Mouse (Mus musculus): ENCODE data around the gene Smad3. TPM values are rescaled to one million over a fixed set of nuclear protein-coding genes. Genes with fewer than 3 reads are reported as not detected.

Smad3 gene
- polyA plus RNA-seq, 1 experiment: not detected

DNA sequence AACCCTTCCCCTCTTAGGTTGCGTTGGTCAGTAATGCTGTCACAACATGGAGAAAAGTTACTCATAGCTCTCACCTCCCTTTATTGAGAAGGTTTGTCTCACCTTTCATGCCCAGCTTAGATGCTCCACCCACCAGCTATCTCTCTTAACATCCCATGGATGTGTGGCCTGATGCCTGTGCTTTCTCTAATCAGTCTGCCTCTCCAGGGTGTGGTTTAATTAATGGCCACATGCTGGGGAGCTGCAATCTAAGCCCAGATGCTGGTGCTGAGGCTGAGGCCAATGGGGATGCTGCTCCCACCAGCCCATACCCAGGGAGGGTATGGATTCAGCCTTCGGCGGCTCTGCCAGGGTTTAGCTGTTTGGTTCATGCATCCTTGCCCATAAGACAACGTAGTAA lies 32.4 kb upstream of the Smad3 start:
- Histone ChIP-seq H3K4me1 (ENCODE audit: control insufficient read depth, insufficient read depth, low read length) (peaks cover 30% of the 10 kb centered on the region), H3K27ac (ENCODE audit: insufficient read depth, low read depth, low read length) (no peak overlapping the region), H3K4me3 (ENCODE audit: insufficient read depth, low read depth, low read length) (no peak overlapping the region)
- 95% methylated on average over 4 of the region's 4 CpGs for WGBS
- TF ChIP-seq CTCF (IDR thresholded peaks at IDR 0.05; ENCODE audit: insufficient read depth, low read depth, low read length): no peak
- TF ChIP-seq POLR2A (IDR thresholded peaks at IDR 0.05; ENCODE audit: insufficient read depth, low read depth, low read length): no peak

GRCm38 (mm10) chr9:63789386-63789785 lies 31.6 kb upstream of the Smad3 start:
- TF ChIP-seq POLR2A (IDR thresholded peaks at IDR 0.05; ENCODE audit: insufficient read depth, low read depth, low read length): no peak
- no peak for TF ChIP-seq CTCF (IDR thresholded peaks at IDR 0.05; ENCODE audit: insufficient read depth, low read depth, low read length)
- WGBS: 83% methylated on average over 7 of the region's 7 CpGs
- Histone ChIP-seq H3K27ac (ENCODE audit: insufficient read depth, low read depth, low read length) (no peak overlapping the region), H3K4me3 (ENCODE audit: insufficient read depth, low read depth, low read length) (no peak overlapping the region), H3K4me1 (ENCODE audit: control insufficient read depth, insufficient read depth, low read length) (peaks cover 21% of the 10 kb centered on the region)

DNA sequence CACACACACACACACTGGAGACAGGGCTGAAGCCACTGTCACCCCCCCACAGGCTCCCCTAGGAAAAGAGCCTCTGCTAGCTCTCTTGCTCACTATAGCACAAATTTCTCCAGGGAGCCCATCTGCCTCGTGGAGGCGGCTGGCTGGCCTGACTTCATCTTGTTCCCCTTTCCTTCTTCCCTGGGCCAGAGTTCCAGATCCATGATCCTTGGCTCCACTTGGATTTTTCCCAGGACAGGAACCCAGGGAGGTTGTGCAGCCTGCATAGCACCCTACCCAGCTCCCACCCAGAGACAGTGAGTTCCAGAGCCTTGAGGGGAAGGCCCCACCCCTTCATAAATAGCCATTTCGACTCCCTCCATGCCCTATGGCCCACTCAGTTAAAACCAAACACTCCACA lies 29.8 kb upstream of the Smad3 start:
- Histone ChIP-seq H3K4me3 (ENCODE audit: insufficient read depth, low read depth, low read length) (no peak overlapping the region), H3K27ac (ENCODE audit: insufficient read depth, low read depth, low read length) (no peak overlapping the region), H3K4me1 (ENCODE audit: control insufficient read depth, insufficient read depth, low read length) (peaks cover 6% of the 10 kb centered on the region)
- TF ChIP-seq CTCF (IDR thresholded peaks at IDR 0.05; ENCODE audit: insufficient read depth, low read depth, low read length) (no peak), POLR2A (IDR thresholded peaks at IDR 0.05; ENCODE audit: insufficient read depth, low read depth, low read length) (no peak)
- WGBS: 70% methylated on average over 3 of the region's 3 CpGs

GRCm38 (mm10) chr9:63787086-63787485 lies 29.3 kb upstream of the Smad3 start:
- Histone ChIP-seq H3K4me1 (ENCODE audit: control insufficient read depth, insufficient read depth, low read length) (peaks cover 8% of the 10 kb centered on the region), H3K27ac (ENCODE audit: insufficient read depth, low read depth, low read length) (no peak overlapping the region), H3K4me3 (ENCODE audit: insufficient read depth, low read depth, low read length) (no peak overlapping the region)
- 67% methylated on average over 2 of the region's 2 CpGs for WGBS
- TF ChIP-seq CTCF (IDR thresholded peaks at IDR 0.05; ENCODE audit: insufficient read depth, low read depth, low read length): no peak
- TF ChIP-seq POLR2A (IDR thresholded peaks at IDR 0.05; ENCODE audit: insufficient read depth, low read depth, low read length): no peak

- peaks cover 12% of the 10 kb centered on the region for H3K4me1 ChIP-seq (ENCODE audit: control insufficient read depth, insufficient read depth, low read length)
- 37% methylated on average over 5 of the region's 5 CpGs for WGBS
- no peak overlapping the region for H3K27ac ChIP-seq (ENCODE audit: insufficient read depth, low read depth, low read length)
- H3K4me3 ChIP-seq (ENCODE audit: insufficient read depth, low read depth, low read length): no peak overlapping the region
- TF ChIP-seq POLR2A (IDR thresholded peaks at IDR 0.05; ENCODE audit: insufficient read depth, low read depth, low read length) (no peak), CTCF (IDR thresholded peaks at IDR 0.05; ENCODE audit: insufficient read depth, low read depth, low read length) (no peak)
These were observed 28.4 kb upstream of the Smad3 start for GRCm38 (mm10) chr9:63786026-63786670.

DNA sequence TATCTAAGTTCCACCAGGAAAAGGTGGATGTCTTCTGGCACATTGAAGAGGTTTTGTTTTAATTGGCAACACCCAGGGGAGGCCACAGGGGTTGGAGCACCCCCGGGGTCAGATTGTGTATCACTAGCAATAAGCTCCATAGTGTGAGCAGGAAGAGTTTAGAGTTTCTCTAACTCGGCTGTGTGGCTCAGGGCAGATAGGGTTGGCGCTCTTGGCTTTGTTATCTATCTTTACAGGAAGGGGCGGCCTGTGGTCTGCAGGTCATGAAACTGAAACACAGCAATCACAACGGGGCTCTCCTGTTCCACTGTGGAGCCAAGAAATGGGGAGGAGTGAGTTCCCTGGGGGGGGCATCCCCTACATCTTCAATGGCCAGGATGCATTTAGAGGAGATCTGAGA lies 27.7 kb upstream of the Smad3 start:
- H3K4me3 ChIP-seq (ENCODE audit: insufficient read depth, low read depth, low read length): no peak overlapping the region
- 76% methylated on average over 5 of the region's 5 CpGs for WGBS
- no peak for TF ChIP-seq CTCF (IDR thresholded peaks at IDR 0.05; ENCODE audit: insufficient read depth, low read depth, low read length)
- no peak for TF ChIP-seq POLR2A (IDR thresholded peaks at IDR 0.05; ENCODE audit: insufficient read depth, low read depth, low read length)
- peaks cover 15% of the 10 kb centered on the region for H3K4me1 ChIP-seq (ENCODE audit: control insufficient read depth, insufficient read depth, low read length)
- no peak overlapping the region for H3K27ac ChIP-seq (ENCODE audit: insufficient read depth, low read depth, low read length)

DNA sequence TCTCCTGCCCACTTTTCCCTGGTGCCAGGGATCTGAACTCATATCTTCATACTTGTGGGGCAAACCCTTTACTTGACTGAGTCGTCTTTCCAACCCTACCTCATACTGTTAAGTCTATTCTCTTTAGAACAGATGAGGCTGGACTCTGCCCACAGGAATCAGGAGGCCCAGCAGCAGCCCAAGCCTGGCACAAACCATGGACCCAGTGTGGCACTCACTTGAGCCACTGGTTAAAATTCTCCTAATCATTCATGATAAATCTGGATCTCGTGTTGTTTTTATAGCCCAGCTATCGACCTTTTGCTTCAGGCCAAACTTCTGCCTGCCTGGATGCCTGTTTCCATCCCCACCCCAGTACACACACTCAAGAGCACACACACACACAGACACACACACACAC lies 26.8 kb upstream of the Smad3 start:
- no peak for TF ChIP-seq CTCF (IDR thresholded peaks at IDR 0.05; ENCODE audit: insufficient read depth, low read depth, low read length)
- no peak for TF ChIP-seq POLR2A (IDR thresholded peaks at IDR 0.05; ENCODE audit: insufficient read depth, low read depth, low read length)
- Histone ChIP-seq H3K4me1 (ENCODE audit: control insufficient read depth, insufficient read depth, low read length) (peaks cover 22% of the 10 kb centered on the region), H3K27ac (ENCODE audit: insufficient read depth, low read depth, low read length) (no peak overlapping the region), H3K4me3 (ENCODE audit: insufficient read depth, low read depth, low read length) (no peak overlapping the region)
- WGBS: 93% methylated on average over 3 of the region's 3 CpGs

DNA sequence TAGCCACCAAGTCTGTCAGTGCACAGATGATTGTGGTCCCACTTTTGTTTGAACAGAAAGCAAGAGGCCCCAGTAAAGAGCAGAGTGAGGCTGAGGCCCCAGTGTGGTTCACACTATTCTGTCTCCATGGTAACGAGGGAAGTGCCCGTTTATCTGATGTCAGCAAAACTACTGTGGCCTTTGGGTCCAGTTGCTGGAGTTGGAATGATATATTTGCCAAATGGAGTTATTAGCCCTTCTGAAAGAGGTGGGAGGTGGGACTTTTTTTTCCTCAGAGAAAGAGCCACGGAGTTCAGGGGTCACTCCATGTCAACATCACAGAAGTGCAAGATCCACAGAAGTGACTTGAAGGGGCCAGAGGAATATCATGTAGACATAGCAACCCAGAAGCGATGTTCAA lies 24.9 kb upstream of the Smad3 start:
- no peak for TF ChIP-seq CTCF (IDR thresholded peaks at IDR 0.05; ENCODE audit: insufficient read depth, low read depth, low read length)
- no peak for TF ChIP-seq POLR2A (IDR thresholded peaks at IDR 0.05; ENCODE audit: insufficient read depth, low read depth, low read length)
- Histone ChIP-seq H3K4me3 (ENCODE audit: insufficient read depth, low read depth, low read length) (no peak overlapping the region), H3K4me1 (ENCODE audit: control insufficient read depth, insufficient read depth, low read length) (peaks cover 24% of the 10 kb centered on the region), H3K27ac (ENCODE audit: insufficient read depth, low read depth, low read length) (no peak overlapping the region)
- WGBS: 61% methylated on average over 4 of the region's 4 CpGs

DNA sequence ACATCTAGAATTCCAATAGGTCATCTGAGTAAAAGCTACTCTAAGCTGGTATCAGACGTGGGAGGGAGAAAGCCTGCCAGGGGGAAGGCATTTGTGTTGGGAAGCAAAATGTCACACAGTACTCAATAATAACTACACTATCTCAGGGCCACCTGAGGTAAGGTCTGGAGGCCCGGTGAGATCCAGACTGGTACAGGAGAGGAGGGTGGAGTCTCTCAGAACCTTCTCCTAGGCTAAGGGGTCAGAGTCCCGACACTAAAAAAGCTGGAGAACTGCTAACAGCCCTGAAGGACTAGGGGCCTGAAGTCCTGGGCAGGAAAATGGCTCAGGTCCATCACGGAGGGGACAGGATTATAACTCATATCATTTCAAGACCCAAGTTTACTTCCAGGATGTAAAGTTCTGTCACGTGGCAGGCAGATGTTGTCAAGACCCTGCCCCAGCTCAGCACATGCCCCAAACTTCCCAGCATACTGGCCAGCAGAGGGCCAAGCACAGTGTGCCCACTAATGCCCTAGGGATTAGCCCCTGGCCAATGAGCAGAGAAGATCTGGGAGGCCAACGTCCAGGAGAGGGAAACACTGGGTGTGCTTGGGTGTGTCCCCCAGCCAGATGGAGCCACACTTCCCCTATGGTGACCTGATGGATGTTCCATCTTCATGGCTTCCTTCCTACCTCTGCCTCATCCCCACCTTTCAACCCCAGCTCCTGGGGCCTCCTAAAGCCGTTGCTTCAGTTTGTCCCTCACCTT lies 24.1 kb upstream of the Smad3 start:
- TF ChIP-seq POLR2A (IDR thresholded peaks at IDR 0.05; ENCODE audit: insufficient read depth, low read depth, low read length) (no peak), CTCF (IDR thresholded peaks at IDR 0.05; ENCODE audit: insufficient read depth, low read depth, low read length) (no peak)
- Histone ChIP-seq H3K27ac (ENCODE audit: insufficient read depth, low read depth, low read length) (peak overlapping the region; percentile 81; the same call in 1 of the 2 replicates), H3K4me3 (ENCODE audit: insufficient read depth, low read depth, low read length) (no peak overlapping the region), H3K4me1 (ENCODE audit: control insufficient read depth, insufficient read depth, low read length) (peaks cover 24% of the 10 kb centered on the region)
- 88% methylated on average over 7 of the region's 7 CpGs for WGBS
